Mouse (Mus musculus) lung, embryonic 16.5 days (tissue): ENCODE results near the gene Mdfic. TPM values are rescaled to one million over a fixed set of nuclear protein-coding genes. Genes with fewer than 3 reads are reported as not detected.

Experiments used
- ATAC-seq: fragments of 200-750 bp; cut with Nextera tagmentation; 2 replicates; pipeline ENCODE4 v1.8.0; 2017; ENCODE audit warnings: low read depth, mild to moderate bottlenecking, moderate library complexity
- H3K27ac ChIP-seq: fragments of 300-500 bp; sonication (generic); 2 replicates; pipeline ENCODE4 v1.5.1; 2014; ENCODE audit warnings: mild to moderate bottlenecking, control low read depth, low read length
- H3K27me3 ChIP-seq: fragments of 300-500 bp; sonication (generic); 2 replicates; pipeline ENCODE4 v1.6.1; 2014; ENCODE audit warnings: low read depth, low read length, mixed read lengths; ENCODE audit not compliant: control insufficient read depth, insufficient read depth
- H3K36me3 ChIP-seq: fragments of 300-500 bp; sonication (generic); 2 replicates; pipeline ENCODE4 v1.6.1; 2014; ENCODE audit warnings: low read length; ENCODE audit not compliant: control insufficient read depth, insufficient read depth
- H3K4me1 ChIP-seq: fragments of 300-500 bp; sonication (generic); replicated peaks from 2 replicates; pipeline ENCODE4 v1.6.1; 2014; ENCODE audit warnings: low read length, mixed read lengths; ENCODE audit not compliant: control insufficient read depth, insufficient read depth
- H3K4me2 ChIP-seq: fragments of 300-500 bp; sonication (generic); 2 replicates; pipeline ENCODE4 v1.6.1; 2014; ENCODE audit warnings: low read depth, low read length, control low read depth
- H3K4me3 ChIP-seq: fragments of 300-500 bp; sonication (generic); 2 replicates; pipeline ENCODE4 v1.5.1; 2014; ENCODE audit warnings: mild to moderate bottlenecking, low read length, control low read depth
- H3K9ac ChIP-seq: fragments of 300-500 bp; sonication (generic); 2 replicates; pipeline ENCODE4 v1.6.1; 2014; ENCODE audit warnings: low read length, control low read depth
- H3K9me3 ChIP-seq: fragments of 300-500 bp; sonication (generic); 2 replicates; pipeline ENCODE4 v1.6.1; 2016; ENCODE audit warnings: low read length; ENCODE audit not compliant: control insufficient read depth
- WGBS: fragments of 180-500 bp; shearing (Covaris S2); extraction: QIAGEN DNeasy Blood & Tissue Kit; methylation state at CpG from one replicate; pipeline ENCODE4 v1.1.7; 2014; 5-methylcytosine and 5-hydroxymethylcytosine counted together
- polyA plus RNA-seq: library from polyadenylated mRNA; unstranded; fragments of >200 nt; fragmentation: Nextera tagmentation; extraction: Ambion mirVana; gene quantifications from 2 replicates; pipeline ENCODE4 v1.2.1, GENCODE M21; 2015

The Mdfic gene
- polyA plus RNA-seq, 1 experiment from 2014 or later = 8.4 TPM

GRCm38 (mm10) chr6:15737312-15737911 lies 17.0 kb downstream of the Mdfic start:
- H3K9me3 ChIP-seq = no peaks in the 10 kb centered on the region
- no peak overlapping the region for H3K4me3 ChIP-seq
- ATAC-seq = peak; percentile 90
- 0 out of 2 replicates have a peak, but pooled peaks cover 2% of the 10 kb centered on the region for H3K36me3 ChIP-seq
- peak overlapping the region; percentile 36 for H3K4me2 ChIP-seq
- WGBS = 28% methylated on average over 8 of the region's 8 CpGs
- peak overlapping the region; percentile 69 for H3K27ac ChIP-seq
- no peak overlapping the region for H3K9ac ChIP-seq
- peaks cover 17% of the 10 kb centered on the region for H3K4me1 ChIP-seq
- H3K27me3 ChIP-seq = no peaks in the 10 kb centered on the region

GRCm38 (mm10) chr6:15738331-15738943 lies 18.0 kb downstream of the Mdfic start:
- Histone ChIP-seq H3K4me3 (no peak overlapping the region), H3K9ac (no peak overlapping the region), H3K4me1 (peaks cover 18% of the 10 kb centered on the region), H3K4me2 (0 out of 2 replicates have a peak overlapping the region, but pooled peaks have one; percentile 18), H3K9me3 (no peaks in the 10 kb centered on the region), H3K27ac (peak overlapping the region; percentile 79), H3K27me3 (no peaks in the 10 kb centered on the region), H3K36me3 (0 out of 2 replicates have a peak, but pooled peaks cover 2% of the 10 kb centered on the region)
- peak; percentile 87 for ATAC-seq
- WGBS = 20% methylated on average over 5 of the region's 5 CpGs

GRCm38 (mm10) chr6:15739132-15739531 lies 18.7 kb downstream of the Mdfic start:
- Histone ChIP-seq H3K27ac (peak overlapping the region; percentile 28), H3K36me3 (0 out of 2 replicates have a peak, but pooled peaks cover 2% of the 10 kb centered on the region), H3K4me1 (peaks cover 20% of the 10 kb centered on the region), H3K4me2 (no peak overlapping the region), H3K9ac (no peak overlapping the region), H3K4me3 (no peak overlapping the region), H3K27me3 (no peaks in the 10 kb centered on the region), H3K9me3 (no peaks in the 10 kb centered on the region)
- WGBS = 76% methylated on average over 3 of the region's 3 CpGs
- ATAC-seq = no peak

GRCm38 (mm10) chr6:15742591-15743149 lies 22.2 kb downstream of the Mdfic start:
- H3K27ac ChIP-seq = no peak overlapping the region
- 84% methylated on average over 6 of the region's 6 CpGs for WGBS

GRCm38 (mm10) chr6:15743291-15743792 lies 22.9 kb downstream of the Mdfic start:
- no peaks in the 10 kb centered on the region for H3K9me3 ChIP-seq
- peaks cover 4% of the 10 kb centered on the region for H3K36me3 ChIP-seq
- no peak overlapping the region for H3K27ac ChIP-seq
- H3K27me3 ChIP-seq = no peaks in the 10 kb centered on the region
- peaks cover 16% of the 10 kb centered on the region for H3K4me1 ChIP-seq
- ATAC-seq = no peak
- no peak overlapping the region for H3K9ac ChIP-seq
- H3K4me3 ChIP-seq = no peak overlapping the region
- WGBS = 60% methylated on average over 8 of the region's 8 CpGs
- no peak overlapping the region for H3K4me2 ChIP-seq

More at GRCm38 (mm10) chr6:15742591-15743149, 22.2 kb downstream of the Mdfic start:
- no peak overlapping the region for H3K4me3 ChIP-seq
- H3K4me1 ChIP-seq = peaks cover 21% of the 10 kb centered on the region
- ATAC-seq = no peak
- H3K36me3 ChIP-seq = peaks cover 4% of the 10 kb centered on the region
- no peak overlapping the region for H3K4me2 ChIP-seq
- H3K9me3 ChIP-seq = no peaks in the 10 kb centered on the region
- no peak overlapping the region for H3K9ac ChIP-seq
- no peaks in the 10 kb centered on the region for H3K27me3 ChIP-seq

- no peak overlapping the region for H3K9ac ChIP-seq
- 64% methylated on average over 6 of the region's 6 CpGs for WGBS
- no peaks in the 10 kb centered on the region for H3K9me3 ChIP-seq
- H3K27me3 ChIP-seq = no peaks in the 10 kb centered on the region
- no peak overlapping the region for H3K4me3 ChIP-seq
- no peak for ATAC-seq
- H3K36me3 ChIP-seq = peaks cover 4% of the 10 kb centered on the region
- H3K4me2 ChIP-seq = no peak overlapping the region
- H3K4me1 ChIP-seq = peaks cover 12% of the 10 kb centered on the region; the same call in 1 of the 2 replicates
- H3K27ac ChIP-seq = no peak overlapping the region
Measured at GRCm38 (mm10) chr6:15743793-15744192, 23.3 kb downstream of the Mdfic start.

GRCm38 (mm10) chr6:15745313-15745712 lies 24.9 kb downstream of the Mdfic start:
- no peak; the same call in 1 of the 2 replicates for ATAC-seq
- H3K27ac ChIP-seq = no peak overlapping the region; the same call in 1 of the 2 replicates
- H3K4me1 ChIP-seq = peaks cover 8% of the 10 kb centered on the region; the same call in 1 of the 2 replicates
- H3K9me3 ChIP-seq = no peaks in the 10 kb centered on the region
- H3K4me3 ChIP-seq = no peak overlapping the region
- 65% methylated on average over 6 of the region's 6 CpGs for WGBS
- no peaks in the 10 kb centered on the region for H3K27me3 ChIP-seq
- H3K36me3 ChIP-seq = peaks cover 4% of the 10 kb centered on the region
- no peak overlapping the region for H3K9ac ChIP-seq
- H3K4me2 ChIP-seq = no peak overlapping the region

GRCm38 (mm10) chr6:15745891-15746290 lies 25.4 kb downstream of the Mdfic start:
- Histone ChIP-seq H3K27ac (no peak overlapping the region), H3K4me1 (peaks cover 8% of the 10 kb centered on the region; the same call in 1 of the 2 replicates), H3K27me3 (no peaks in the 10 kb centered on the region), H3K4me3 (no peak overlapping the region), H3K36me3 (peaks cover 4% of the 10 kb centered on the region), H3K9me3 (no peaks in the 10 kb centered on the region), H3K4me2 (no peak overlapping the region), H3K9ac (no peak overlapping the region)
- ATAC-seq = peak; percentile 59
- WGBS = 70% methylated on average over 5 of the region's 5 CpGs
